Mouse (Mus musculus): ENCODE measurements around the gene Stambpl1.

The Stambpl1 gene

DNA sequence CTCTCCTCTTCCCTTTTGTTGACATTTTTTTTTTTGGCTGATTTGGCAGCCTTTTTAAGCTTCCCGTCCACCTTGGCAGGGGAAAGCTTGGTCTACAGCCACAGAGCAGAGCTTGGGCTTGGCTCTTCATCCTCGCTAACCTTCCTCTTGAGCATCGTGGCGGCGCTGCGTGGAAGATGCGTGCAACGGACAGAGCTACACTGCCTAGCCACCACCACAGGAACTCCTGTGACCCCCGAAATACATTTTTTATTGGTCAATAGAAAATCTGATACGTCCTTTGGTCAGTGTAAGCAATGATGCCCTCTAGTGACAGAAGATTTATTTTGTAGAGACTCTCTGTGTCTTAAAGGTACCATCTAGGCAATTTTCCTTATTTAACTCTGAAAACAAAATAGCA, 92.4 kb downstream of the Stambpl1 start:
- DNase-seq (ENCODE audit: low read depth), result no peak

- DNase-seq (ENCODE audit: low read depth), result no peak
Observed at GRCm38 (mm10) chr19:34284826-34285225, 92.8 kb downstream of the Stambpl1 start.

GRCm38 (mm10) chr19:34287221-34287620, 95.2 kb downstream of the Stambpl1 start:
- no peak for DNase-seq (ENCODE audit: low read depth)

GRCm38 (mm10) chr19:34287656-34288415, 95.8 kb downstream of the Stambpl1 start:
- no peak for DNase-seq (ENCODE audit: low read depth)

GRCm38 (mm10) chr19:34288696-34289095, 96.7 kb downstream of the Stambpl1 start:
- no peak for DNase-seq (ENCODE audit: low read depth)
